Mouse (Mus musculus): ENCODE measurements around the gene Cotl1. TPM values are rescaled to one million over a fixed set of nuclear protein-coding genes. Genes with fewer than 3 reads are reported as not detected.
"Not testable (repeated sequence)": the region's sequence is repeated elsewhere in the genome, so short reads cannot be mapped to it uniquely, and the experiment has no call there.

Gene Cotl1
- total RNA-seq (2021), result 10 to 100 TPM; 17.5 to 19.0 TPM

DNA sequence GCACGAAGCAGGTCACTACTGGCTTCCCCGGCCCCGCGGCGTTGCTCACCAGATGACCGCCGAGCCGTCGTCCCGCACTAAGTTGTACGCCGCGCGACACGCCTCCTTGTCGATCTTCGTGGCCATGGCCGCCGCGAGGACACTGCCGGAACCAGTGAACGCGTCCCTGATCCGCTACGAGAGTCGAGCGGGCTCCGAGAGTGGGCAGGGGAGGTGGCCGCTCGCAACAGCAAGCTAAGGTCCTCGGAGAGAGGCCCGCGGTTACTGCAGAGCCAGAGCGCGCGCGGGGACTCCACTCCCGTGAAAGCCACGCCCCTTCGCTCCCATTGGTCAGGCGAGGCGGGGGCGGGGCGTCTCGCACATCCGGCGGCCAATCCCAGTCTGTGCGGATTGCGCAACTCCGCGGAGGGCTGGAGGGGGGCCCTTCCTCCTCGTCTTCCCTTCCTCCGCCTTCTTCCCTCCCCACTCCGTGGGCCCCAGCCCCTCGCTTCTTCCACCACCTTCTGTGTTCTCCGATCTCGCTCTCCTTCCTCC is at the start of gene Cotl1:
Gene Cotl1 (minus strand): TSS at position 270 of the 534 bp plus-strand sequence.
- DNase-seq, result peak; percentile 97 to 98
- intact Hi-C loops (cut with DNase I), result loop anchor here (5.0 kb wide), 1 partner anchor 143 kb away; no protein-coding TSS in a partner anchor

DNA sequence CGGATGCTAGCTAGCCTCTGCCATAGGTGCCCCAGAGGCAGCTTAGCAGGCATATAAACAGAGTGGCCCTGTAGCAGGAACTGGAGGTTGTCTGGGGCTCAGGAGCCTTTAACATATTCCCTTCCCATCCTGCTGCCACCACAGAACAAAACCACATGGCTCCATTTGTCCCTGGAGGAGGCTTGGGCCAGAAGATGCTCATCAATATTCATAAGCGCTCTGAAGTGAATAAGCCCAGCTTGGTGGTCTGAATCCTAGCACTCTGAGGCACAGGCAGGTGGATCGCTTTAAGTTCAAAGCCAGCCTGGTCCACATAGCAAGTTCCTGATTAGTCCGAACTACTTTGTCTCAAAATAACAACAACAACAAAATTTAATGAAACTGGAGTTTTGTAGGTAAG is 47.7 kb upstream of the Cotl1 start:
- no peak for DNase-seq
- intact Hi-C loops (cut with DNase I), result loop anchor here (2.0 kb wide), 1 partner anchor 15 kb away; no protein-coding TSS in a partner anchor

DNA sequence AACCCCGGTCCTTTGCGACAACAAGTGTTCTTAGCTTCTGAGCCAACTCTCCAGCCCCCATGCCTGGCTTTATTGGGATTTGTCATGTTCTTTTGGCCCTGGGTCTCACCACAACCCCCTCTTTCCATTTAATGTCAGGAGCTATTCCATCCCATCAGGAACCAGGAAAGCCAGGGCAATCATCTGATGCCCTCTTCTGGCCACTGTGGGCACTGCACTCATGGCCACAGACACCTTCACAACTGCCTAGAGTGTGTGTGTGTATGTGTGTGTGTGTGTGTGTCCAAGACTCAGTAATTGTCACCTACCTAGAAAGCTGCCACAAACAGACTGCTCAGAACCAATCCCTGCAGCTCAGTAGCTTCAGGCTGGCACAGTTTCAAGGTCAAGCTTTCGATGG is 46.8 kb upstream of the Cotl1 start:
- peak; percentile 17 to 56 for DNase-seq
- intact Hi-C loops (cut with DNase I), result loop anchor here (2.0 kb wide), 1 partner anchor 40 kb away; no protein-coding TSS in a partner anchor

DNA sequence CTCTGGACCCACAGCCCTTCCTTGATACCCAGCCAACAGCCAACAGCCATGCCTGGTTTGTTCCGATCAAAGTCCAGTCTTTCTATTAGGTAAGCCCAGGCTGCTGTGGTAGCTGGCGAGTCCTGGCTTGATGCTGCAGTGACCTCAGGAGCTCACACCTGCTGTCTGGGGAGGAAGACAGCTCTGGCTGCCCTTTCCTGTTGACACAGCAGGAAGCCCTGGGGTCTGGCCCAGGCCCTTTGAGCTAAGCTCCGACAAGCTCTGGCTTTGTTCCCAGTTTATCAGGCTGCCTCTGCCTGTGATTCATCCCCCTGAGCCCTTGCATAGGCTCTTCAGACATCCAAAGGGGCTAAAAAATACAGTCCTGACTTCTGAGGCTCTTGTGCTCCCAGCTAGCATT is 45.3 kb upstream of the Cotl1 start:
- DNase-seq, result peak in 1 of 2 experiments; percentile 18
- intact Hi-C loops (cut with DNase I), result loop anchor here (2.0 kb wide), 1 partner anchor 41 kb away; no protein-coding TSS in a partner anchor

DNA sequence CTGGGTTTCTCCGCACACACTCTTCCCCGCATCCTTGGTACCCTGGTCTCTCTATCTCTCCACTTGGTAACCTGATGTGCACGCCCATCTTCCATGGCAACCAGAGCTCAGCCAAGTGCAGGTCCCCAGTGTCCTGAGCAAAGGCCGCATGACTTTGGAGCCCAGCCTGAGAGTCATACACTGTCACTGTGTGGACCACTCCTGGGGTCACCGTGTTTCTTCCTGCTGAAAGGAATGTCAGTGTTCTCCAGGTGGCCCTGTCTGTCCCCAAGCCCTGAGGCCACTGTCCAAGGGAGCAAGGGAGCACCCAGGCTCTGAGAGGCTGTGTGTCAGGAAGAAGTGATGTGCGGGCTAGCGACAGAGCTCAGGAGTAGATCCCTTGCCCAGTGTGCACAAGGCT is 42.9 kb upstream of the Cotl1 start:
- no peak for DNase-seq
- intact Hi-C loops (cut with DNase I), result no loop called here

DNA sequence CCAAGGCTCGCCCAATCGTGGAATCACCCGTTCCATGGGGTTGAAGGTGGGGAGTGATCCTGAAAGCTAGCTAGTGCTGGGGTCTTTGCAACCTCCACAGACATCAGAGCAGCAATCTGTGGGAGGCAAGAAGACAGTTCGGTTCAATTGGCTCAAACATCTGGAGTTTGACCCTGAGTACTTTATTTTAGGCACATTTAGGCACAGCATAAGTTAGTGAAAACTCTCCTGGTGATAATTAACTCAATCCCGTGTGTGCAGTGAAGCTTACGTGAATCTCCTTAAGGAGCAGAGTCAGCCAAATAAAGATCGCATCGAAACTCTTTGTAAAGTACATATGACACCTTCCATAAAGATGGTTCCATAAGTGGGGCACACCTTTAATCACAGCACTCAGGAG is 41.6 kb upstream of the Cotl1 start:
- intact Hi-C loops (cut with DNase I), result no loop called here
- DNase-seq, result no peak

DNA sequence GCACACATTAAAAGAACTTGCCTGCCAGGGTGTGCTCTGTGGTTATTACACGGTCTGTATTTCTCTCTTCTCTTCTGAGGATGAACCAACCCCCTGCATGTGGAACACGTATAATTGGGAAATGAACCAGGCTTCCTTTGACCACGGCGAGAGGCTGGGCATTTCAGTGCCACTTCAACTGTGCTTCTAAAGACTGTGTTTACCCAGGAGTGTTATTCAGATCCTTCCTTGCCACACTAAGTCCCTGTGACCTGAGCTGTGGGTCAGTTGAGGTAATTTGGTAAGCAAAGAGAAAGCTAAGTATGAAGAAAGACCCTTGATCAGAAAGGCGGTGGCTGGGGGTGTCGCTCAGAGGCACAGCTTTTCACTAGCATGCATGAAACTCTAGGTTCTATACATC is 41.0 kb upstream of the Cotl1 start:
- intact Hi-C loops (cut with DNase I), result no loop called here
- no peak for DNase-seq

DNA sequence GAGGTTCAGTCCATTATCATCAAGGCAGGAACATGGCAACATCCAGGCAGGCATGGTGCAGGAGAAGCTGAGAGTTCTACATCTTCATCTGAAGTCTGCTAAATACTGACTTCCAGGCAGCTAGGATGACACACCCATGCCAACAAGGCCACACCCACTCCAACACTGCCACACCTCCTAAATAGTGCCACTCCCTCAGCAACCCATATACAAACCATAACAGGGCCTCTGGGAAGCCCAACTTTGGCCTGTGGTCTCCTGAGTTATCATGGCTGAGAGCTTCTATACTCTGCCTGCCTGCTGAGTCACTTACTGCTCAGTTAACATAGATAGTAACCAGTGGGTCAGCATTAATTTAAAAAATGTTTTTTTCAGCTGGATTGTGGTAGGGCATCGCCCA is 32.8 kb upstream of the Cotl1 start:
- DNase-seq, result no peak
- intact Hi-C loops (cut with DNase I), result no loop called here

DNA sequence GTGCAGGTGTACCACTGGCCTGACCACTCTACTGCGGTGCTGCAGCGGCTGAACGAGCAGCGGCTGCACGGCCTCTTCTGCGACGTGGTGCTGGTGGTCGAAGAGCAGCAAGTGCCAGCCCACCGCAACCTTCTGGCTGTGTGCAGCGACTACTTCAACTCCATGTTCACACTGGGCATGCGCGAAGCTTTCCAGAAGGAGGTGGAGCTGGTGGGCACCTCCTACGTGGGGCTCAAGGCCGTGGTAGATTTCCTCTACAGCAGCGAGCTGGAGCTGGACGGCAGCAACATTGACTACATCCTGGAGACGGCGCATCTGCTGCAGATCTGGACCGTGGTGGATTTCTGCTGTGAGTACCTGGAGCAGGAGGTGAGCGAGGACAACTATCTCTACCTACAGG is 29.3 kb upstream of the Cotl1 start:
- intact Hi-C loops (cut with DNase I), result no loop called here
- no peak for DNase-seq

DNA sequence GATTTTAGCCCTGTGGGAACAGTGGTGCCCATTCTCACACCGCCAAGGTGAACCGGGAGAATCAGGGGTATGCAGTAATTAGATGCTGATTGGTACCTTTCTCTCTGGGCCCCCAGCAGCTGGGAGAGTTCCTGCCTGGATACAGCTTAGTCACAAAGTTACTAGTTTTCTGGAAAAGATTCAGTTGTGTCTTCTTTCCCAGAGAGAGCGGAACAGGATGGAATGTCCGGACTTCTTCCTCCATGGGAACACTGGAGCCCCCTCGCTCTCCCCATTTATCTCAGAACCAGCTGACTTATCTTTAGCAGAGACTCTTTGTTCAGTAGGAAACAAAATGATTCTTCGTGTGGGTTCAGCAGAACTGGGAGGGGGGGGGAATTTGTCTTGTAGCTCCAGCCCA is 22.4 kb upstream of the Cotl1 start:
- no peak for DNase-seq
- intact Hi-C loops (cut with DNase I), result no loop called here

DNA sequence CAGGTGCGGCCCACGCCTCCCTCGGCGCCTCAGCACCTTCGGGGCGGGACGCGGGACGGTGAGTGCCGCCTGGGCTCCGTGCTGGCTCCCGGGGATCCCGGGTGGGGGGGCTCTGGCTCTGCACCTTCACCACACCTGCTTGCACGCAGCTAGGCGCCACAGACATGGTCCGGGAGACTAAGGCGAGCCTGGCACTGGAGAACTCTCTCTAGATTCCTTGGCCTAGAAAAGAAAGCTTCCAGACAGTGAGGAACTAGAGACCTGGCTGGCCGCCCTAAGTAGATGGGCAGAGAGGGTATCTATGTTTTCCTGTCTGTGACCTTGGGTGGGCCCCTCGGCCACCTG is 22.0 kb upstream of the Cotl1 start:
- intact Hi-C loops (cut with DNase I), result no loop called here
- DNase-seq, result no peak

DNA sequence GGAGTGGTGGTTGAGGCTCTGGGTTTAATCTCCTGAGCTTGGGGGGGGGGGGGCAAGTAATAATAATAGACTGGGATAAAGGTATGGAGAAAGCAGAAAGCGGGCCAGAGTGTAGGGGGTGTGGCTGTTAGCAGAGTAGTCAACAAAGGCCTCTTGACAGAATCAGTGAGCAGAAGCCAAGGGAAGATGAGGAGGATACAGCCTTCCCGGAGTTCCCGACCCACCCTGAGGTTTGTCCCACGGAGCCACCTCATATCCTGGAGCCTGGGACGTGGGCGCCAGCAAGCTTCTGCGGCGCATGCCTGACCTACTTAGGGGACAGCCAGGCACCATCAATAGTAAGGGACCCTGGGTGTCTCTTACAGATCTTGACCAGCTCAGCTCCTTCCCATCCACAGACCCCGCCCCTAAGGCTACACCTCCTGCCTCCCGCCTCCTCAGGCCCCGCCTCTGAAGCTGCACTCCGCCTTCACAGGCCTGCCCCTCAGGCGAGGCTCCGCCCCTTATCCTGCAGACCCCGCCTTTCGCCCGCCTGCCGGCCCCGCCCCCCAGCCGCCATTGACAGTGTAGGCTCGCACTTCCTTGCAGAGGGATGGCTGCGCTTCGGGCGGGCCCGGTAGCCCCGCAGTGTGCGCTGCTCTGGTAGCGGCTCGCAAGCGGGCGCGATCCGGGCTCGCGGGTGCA is 21.5 kb upstream of the Cotl1 start, which contains the start of gene Klhl36:
Gene Klhl36 (plus strand): TSS at position 561 of the 684 bp plus-strand sequence.
- DNase-seq, result peak; percentile 97 to 98
- intact Hi-C loops (cut with DNase I), result no loop called here

DNA sequence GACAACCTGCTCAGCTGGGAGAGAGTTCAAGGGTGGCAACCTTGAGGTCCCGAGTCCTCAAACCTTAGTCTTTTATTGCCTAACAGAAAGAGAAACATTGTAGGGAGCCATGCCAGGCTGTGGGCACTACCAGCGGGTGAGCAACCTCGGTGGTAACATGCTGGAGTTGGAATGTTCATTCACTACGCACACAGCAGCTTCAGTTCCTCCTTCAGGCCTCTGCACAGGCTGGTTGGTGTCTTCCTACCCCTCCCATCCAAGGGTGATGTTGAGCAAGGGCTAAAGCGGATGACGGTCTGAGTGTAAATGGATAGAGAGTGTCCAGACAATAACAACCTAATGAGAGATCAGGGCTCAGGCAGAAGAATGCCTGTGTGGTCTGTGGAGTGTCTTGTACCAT is 17.4 kb upstream of the Cotl1 start:
- no peak for DNase-seq
- intact Hi-C loops (cut with DNase I), result no loop called here

DNA sequence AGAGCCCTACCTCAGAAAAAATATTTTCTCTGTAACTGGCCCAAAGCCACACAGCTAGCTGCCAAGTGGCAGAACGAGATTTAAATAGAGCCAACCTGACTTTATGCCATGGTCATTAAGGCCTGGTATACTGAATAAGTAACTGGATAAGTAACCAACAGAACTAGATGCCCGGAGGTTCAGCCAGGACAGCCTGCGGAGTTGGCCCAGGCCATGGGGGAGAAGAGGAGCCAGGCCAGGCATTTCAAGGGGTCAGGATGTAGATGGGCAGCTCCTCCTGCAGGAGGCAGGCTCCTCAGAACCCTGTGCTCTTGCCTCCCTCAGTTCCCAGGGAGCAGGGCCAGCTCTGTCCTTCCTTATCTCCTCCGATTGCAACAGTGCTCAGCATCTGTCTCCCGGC is 15.3 kb upstream of the Cotl1 start:
- intact Hi-C loops (cut with DNase I), result no loop called here
- DNase-seq, result no peak

DNA sequence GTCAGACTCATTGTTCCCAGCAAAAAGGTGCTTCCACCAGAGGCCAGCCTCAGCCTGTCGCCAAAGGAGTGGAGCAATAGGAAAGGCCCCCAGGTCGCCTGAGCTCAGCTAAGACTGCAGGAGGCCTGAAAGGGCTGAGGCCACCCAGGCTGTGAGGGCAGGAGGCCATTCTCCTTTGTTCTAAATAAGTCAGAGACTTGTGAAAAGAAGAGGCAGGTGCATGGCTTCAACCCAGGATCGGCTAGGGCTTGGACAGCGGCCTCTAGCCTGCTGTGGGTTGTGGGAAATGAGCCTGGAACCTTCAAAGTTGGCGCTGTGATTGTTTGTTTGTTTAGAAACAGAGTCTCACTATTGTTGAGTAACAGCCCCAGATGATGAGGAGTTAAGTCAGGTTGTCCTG is 13.7 kb upstream of the Cotl1 start:
- intact Hi-C loops (cut with DNase I), result no loop called here
- no peak for DNase-seq

DNA sequence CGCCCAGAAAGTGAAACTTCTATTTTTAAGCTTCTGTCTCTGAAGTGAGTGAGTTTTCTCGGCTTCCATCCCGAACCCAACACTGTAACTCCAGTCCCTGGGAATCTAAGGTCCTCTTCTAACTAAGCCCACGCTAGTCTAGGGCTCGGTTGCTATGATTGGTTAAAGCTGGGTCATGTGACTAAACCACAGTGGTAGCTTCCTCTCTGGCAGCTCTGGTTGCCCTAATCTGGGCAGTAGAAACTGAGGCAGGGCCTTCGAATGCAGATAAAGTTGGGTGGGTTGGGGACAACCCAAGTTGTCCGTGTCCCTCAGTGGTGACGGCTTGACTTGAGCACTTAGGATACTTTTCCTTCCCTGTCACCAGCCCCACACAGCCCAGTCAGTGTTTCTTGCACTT is 13.2 kb upstream of the Cotl1 start:
- no peak for DNase-seq
- intact Hi-C loops (cut with DNase I), result no loop called here

DNA sequence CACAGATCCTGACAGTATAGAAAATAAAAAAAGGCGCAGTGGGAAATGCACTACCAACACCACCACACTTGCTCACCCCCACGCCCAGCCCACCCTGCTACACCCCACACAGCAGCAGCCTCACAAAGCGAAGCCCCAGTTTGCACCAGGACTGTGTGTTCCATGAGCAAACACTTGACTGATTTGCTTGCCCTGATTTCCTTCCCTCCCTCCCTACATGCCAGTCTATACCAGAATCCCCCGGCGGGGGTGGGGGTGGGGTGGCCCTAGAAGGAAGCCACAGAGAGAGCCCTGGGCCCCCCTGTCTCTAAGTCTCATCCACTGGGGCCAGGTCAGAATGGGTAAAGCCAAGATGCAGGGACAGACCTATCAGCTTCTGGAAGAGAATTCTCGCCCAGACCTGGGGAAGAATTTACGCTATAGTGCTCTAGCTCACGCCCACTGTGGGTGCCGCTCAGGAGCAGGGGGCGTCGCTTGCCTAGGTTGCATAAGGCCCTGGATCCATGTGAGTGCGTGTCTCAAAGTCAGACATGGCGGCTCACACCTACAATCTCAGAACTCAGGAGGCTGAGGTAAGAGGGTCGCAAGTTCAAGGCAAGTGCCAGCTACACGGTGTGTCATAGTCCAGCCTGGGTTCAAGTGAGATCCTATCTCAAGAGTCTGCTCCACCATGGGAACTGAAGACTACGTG is 7.0 kb upstream of the Cotl1 start:
- DNase-seq, result no peak
- intact Hi-C loops (cut with DNase I), result no loop called here

DNA sequence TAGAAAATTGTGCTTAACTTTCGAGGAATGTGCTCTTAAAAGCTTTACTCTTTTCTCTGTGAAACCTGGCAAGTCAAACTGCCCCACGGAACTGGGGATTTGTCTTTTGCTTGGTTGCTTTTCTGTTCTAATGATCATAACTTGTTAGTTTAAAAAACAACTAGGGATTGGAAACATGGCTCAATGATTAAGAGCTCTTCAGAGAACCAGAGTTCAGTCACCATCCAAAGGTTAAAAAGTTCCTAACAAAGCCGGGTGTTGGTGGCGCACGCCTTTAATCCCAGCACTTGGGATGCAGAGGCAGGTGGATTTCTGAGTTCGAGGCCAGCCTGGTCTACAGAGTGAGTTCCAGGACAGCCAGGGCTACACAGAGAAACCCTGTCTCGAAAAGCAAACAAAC is 5.4 kb upstream of the Cotl1 start:
- intact Hi-C loops (cut with DNase I); DNase-seq: not testable (repeated sequence)

DNA sequence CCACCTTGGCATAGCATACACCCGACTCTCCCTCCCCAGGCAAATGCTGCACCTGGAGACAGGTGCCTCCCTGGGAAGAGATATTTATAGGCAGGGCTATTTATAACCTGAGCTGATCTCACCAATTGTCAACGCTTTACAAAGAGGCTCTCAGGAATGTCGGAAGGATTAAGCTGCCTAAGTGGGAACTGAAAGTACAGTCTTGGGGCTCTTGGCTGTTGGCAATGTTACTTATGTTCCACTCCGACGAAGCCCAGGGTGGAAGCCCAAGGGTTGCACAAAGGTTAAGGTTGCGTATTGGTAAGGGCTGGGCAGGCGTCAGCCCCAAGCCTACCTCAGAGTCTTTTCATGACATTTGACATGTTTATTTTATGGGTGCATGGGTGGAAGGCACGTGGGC is 4.2 kb upstream of the Cotl1 start:
- no peak for DNase-seq
- intact Hi-C loops (cut with DNase I), result loop anchor here (5.0 kb wide), 1 partner anchor 147 kb away; no protein-coding TSS in a partner anchor

DNA sequence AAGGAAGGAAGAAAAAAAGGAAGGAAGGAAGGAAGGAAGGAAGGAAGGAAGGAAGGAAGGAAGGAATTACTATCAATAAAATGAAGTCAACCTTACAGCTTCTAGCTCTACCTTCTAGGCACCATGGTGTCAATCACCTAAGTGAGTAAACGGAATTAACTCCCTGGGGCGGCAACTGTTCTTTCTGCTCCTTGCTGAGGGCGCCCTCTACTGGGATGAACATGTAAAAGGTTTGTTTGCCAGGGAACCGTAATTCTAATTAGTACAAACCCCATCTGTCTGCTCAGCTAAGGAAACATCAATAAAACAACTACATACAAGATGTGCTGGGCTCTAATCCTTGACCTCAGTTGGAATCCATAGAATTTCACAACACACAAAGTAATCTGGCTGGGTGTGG is 3.1 kb upstream of the Cotl1 start:
- DNase-seq, result peak; percentile 76 to 79
- intact Hi-C loops (cut with DNase I), result loop anchor here (1.0 to 5.0 kb wide), 2 partner anchors 61 to 146 kb away; no protein-coding TSS in a partner anchor

DNA sequence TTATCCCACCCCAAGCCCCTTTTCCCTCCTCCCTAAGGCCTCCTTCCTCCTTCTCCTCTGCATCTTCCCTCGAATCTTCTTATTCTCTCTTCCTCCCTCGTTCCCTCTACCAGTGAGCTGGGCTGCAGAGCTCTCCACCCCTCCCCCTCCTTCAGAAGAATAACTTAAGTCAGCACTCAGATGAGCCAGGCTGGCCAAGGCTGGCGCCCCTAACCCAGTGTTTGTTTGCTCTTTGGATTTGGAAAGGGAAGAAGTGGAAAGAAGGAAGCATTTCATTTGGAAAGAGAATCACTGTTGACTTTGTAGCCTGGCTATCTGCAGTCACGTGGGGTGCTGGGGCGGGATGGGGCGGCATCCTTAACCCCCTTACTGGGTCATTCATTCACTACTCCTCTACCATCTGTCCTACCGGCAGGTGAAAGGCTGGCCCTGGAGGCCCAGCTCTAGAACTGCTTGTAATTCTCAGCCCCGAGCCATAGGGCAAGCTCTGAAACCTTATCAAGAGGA is 614 bp upstream of the Cotl1 start:
- intact Hi-C loops (cut with DNase I), result loop anchor here (5.0 kb wide), 1 partner anchor 144 kb away; no protein-coding TSS in a partner anchor
- DNase-seq, result no peak
